Mouse (Mus musculus) thymus, adult 2 months (tissue): ENCODE measurements around the gene Lrpap1.

Experiments
- CTCF ChIP-seq: fragments of 200-500 bp; IDR thresholded peaks from 2 replicates; pipeline ENCODE4 v1.5.1; 2012; ENCODE audit warnings: mild to moderate bottlenecking, control low read depth, low read length, moderate library complexity, borderline replicate concordance; ENCODE audit not compliant: control insufficient read depth, poor library complexity, insufficient read depth; ENCODE audit errors: extremely low read depth
- POLR2A ChIP-seq: fragments of 200-500 bp; IDR thresholded peaks from 2 replicates; pipeline ENCODE4 v1.6.1; 2012; ENCODE audit warnings: mild to moderate bottlenecking, low read length, control low read depth, moderate library complexity; ENCODE audit not compliant: control insufficient read depth, poor library complexity, insufficient read depth; ENCODE audit errors: extremely low read depth

- TF ChIP-seq CTCF (no peak), POLR2A (no peak)
Measured at GRCm38 (mm10) chr5:35055076-35055475, 50.5 kb downstream of the Lrpap1 start.
